Mouse (Mus musculus): ENCODE measurements around the gene Nmt1. TPM values are rescaled to one million over a fixed set of nuclear protein-coding genes. Genes with fewer than 3 reads are reported as not detected.

The Nmt1 gene
- polyA plus RNA-seq, 1 experiment from 2014 or later = 44.8 TPM

GRCm38 (mm10) chr11:102996385-102996784 lies 31.6 kb upstream of the Nmt1 start:
- Histone ChIP-seq H3K27ac (replicated peaks) (no peak overlapping the region), H3K4me2 (replicated peaks) (no peak overlapping the region), H3K9ac (replicated peaks) (no peak overlapping the region), H3K9me3 (no peaks in the 10 kb centered on the region), H3K4me1 (peaks cover 44% of the 10 kb centered on the region), H3K4me3 (no peak overlapping the region), H3K27me3 (peaks cover 11% of the 10 kb centered on the region), H3K36me3 (peaks cover 65% of the 10 kb centered on the region)
- ATAC-seq (ENCODE audit: low FRiP score, low read depth) = no peak
- 91% methylated on average over 7 of the region's 7 CpGs for WGBS

- Histone ChIP-seq H3K9ac (replicated peaks) (no peak overlapping the region), H3K4me2 (replicated peaks) (no peak overlapping the region), H3K4me3 (no peak overlapping the region), H3K27me3 (peaks cover 3% of the 10 kb centered on the region), H3K4me1 (peaks cover 36% of the 10 kb centered on the region), H3K27ac (replicated peaks) (no peak overlapping the region), H3K9me3 (no peaks in the 10 kb centered on the region), H3K36me3 (peaks cover 65% of the 10 kb centered on the region)
- no peak for ATAC-seq (ENCODE audit: low FRiP score, low read depth)
- 95% methylated on average over 12 of the region's 12 CpGs for WGBS
These were observed 30.8 kb upstream of the Nmt1 start for GRCm38 (mm10) chr11:102996991-102997770.

- no peak for ATAC-seq (ENCODE audit: low FRiP score, low read depth)
These were observed 29.8 kb upstream of the Nmt1 start for GRCm38 (mm10) chr11:102998254-102998576.

GRCm38 (mm10) chr11:102998577-102999316 lies 29.2 kb upstream of the Nmt1 start:
- Histone ChIP-seq H3K27me3 (no peaks in the 10 kb centered on the region), H3K9ac (replicated peaks) (no peak overlapping the region), H3K4me3 (no peak overlapping the region), H3K4me2 (replicated peaks) (no peak overlapping the region), H3K9me3 (no peaks in the 10 kb centered on the region), H3K4me1 (peaks cover 29% of the 10 kb centered on the region), H3K36me3 (peaks cover 65% of the 10 kb centered on the region), H3K27ac (replicated peaks) (peak overlapping the region; percentile 75)
- 63% methylated on average over 14 of the region's 14 CpGs for WGBS
- peak; percentile 38; the same call in 1 of the 2 replicates for ATAC-seq (ENCODE audit: low FRiP score, low read depth)

More at GRCm38 (mm10) chr11:102998254-102998576, 29.8 kb upstream of the Nmt1 start:
- Histone ChIP-seq H3K9me3 (no peaks in the 10 kb centered on the region), H3K4me2 (replicated peaks) (no peak overlapping the region), H3K9ac (replicated peaks) (no peak overlapping the region), H3K27ac (replicated peaks) (peak overlapping the region; percentile 75), H3K36me3 (peaks cover 65% of the 10 kb centered on the region), H3K4me3 (no peak overlapping the region), H3K27me3 (no peaks in the 10 kb centered on the region), H3K4me1 (peaks cover 30% of the 10 kb centered on the region)
- WGBS = 93% methylated on average over 7 of the region's 7 CpGs

- peak overlapping the region; percentile 75 for H3K27ac ChIP-seq (replicated peaks)
- H3K27me3 ChIP-seq = no peaks in the 10 kb centered on the region
- ATAC-seq (ENCODE audit: low FRiP score, low read depth) = no peak
- peaks cover 22% of the 10 kb centered on the region for H3K4me1 ChIP-seq
- no peak overlapping the region for H3K4me2 ChIP-seq (replicated peaks)
- peaks cover 61% of the 10 kb centered on the region for H3K36me3 ChIP-seq
- H3K4me3 ChIP-seq = no peak overlapping the region
- H3K9me3 ChIP-seq = no peaks in the 10 kb centered on the region
- WGBS = 88% methylated on average over 14 of the region's 14 CpGs
- H3K9ac ChIP-seq (replicated peaks) = no peak overlapping the region
These were observed 28.5 kb upstream of the Nmt1 start for GRCm38 (mm10) chr11:102999317-102999970.

- Histone ChIP-seq H3K4me2 (replicated peaks) (no peak overlapping the region), H3K4me3 (no peak overlapping the region), H3K27me3 (no peaks in the 10 kb centered on the region), H3K9me3 (no peaks in the 10 kb centered on the region), H3K36me3 (peaks cover 55% of the 10 kb centered on the region), H3K27ac (replicated peaks) (no peak overlapping the region), H3K9ac (replicated peaks) (no peak overlapping the region), H3K4me1 (peaks cover 19% of the 10 kb centered on the region; the same call in 1 of the 2 replicates)
- WGBS = 91% methylated on average over 16 of the region's 16 CpGs
- no peak for ATAC-seq (ENCODE audit: low FRiP score, low read depth)
These were observed 27.9 kb upstream of the Nmt1 start for GRCm38 (mm10) chr11:103000111-103000510.

GRCm38 (mm10) chr11:103001063-103001462 lies 26.9 kb upstream of the Nmt1 start:
- 88% methylated on average over 5 of the region's 5 CpGs for WGBS
- Histone ChIP-seq H3K4me1 (peaks cover 19% of the 10 kb centered on the region; the same call in 1 of the 2 replicates), H3K36me3 (peaks cover 49% of the 10 kb centered on the region), H3K9me3 (no peaks in the 10 kb centered on the region), H3K4me3 (no peak overlapping the region), H3K27ac (replicated peaks) (no peak overlapping the region), H3K4me2 (replicated peaks) (no peak overlapping the region), H3K9ac (replicated peaks) (no peak overlapping the region), H3K27me3 (no peaks in the 10 kb centered on the region)
- ATAC-seq (ENCODE audit: low FRiP score, low read depth) = no peak

- Histone ChIP-seq H3K9me3 (no peaks in the 10 kb centered on the region), H3K27ac (replicated peaks) (peak overlapping the region; percentile 42; the same call in 1 of the 2 replicates), H3K4me2 (replicated peaks) (no peak overlapping the region), H3K9ac (replicated peaks) (no peak overlapping the region), H3K4me3 (no peak overlapping the region), H3K4me1 (peaks cover 28% of the 10 kb centered on the region; the same call in 1 of the 2 replicates), H3K27me3 (no peaks in the 10 kb centered on the region), H3K36me3 (peaks cover 37% of the 10 kb centered on the region)
- no peak for ATAC-seq (ENCODE audit: low FRiP score, low read depth)
- 63% methylated on average over 5 of the region's 5 CpGs for WGBS
These were observed 24.8 kb upstream of the Nmt1 start for GRCm38 (mm10) chr11:103003210-103003609.

- Histone ChIP-seq H3K4me3 (no peak overlapping the region), H3K36me3 (peaks cover 20% of the 10 kb centered on the region), H3K27me3 (no peaks in the 10 kb centered on the region), H3K9ac (replicated peaks) (no peak overlapping the region), H3K27ac (replicated peaks) (no peak overlapping the region), H3K9me3 (no peaks in the 10 kb centered on the region), H3K4me2 (replicated peaks) (no peak overlapping the region), H3K4me1 (peaks cover 17% of the 10 kb centered on the region; the same call in 1 of the 2 replicates)
- 83% methylated on average over 1 of the region's 1 CpGs for WGBS
- ATAC-seq (ENCODE audit: low FRiP score, low read depth) = no peak
These were observed 23.1 kb upstream of the Nmt1 start for GRCm38 (mm10) chr11:103004852-103005251.

GRCm38 (mm10) chr11:103005254-103005981 lies 22.6 kb upstream of the Nmt1 start:
- Histone ChIP-seq H3K4me3 (no peak overlapping the region), H3K4me2 (replicated peaks) (no peak overlapping the region), H3K9me3 (no peaks in the 10 kb centered on the region), H3K9ac (replicated peaks) (no peak overlapping the region), H3K4me1 (peaks cover 14% of the 10 kb centered on the region; the same call in 1 of the 2 replicates), H3K36me3 (peaks cover 16% of the 10 kb centered on the region; the same call in 1 of the 2 replicates), H3K27me3 (no peaks in the 10 kb centered on the region), H3K27ac (replicated peaks) (no peak overlapping the region)
- 92% methylated on average over 11 of the region's 11 CpGs for WGBS
- ATAC-seq (ENCODE audit: low FRiP score, low read depth) = no peak

GRCm38 (mm10) chr11:103006286-103007000 lies 21.5 kb upstream of the Nmt1 start:
- 94% methylated on average over 7 of the region's 7 CpGs for WGBS
- no peak for ATAC-seq (ENCODE audit: low FRiP score, low read depth)
- H3K27ac ChIP-seq (replicated peaks) = no peak overlapping the region
- H3K36me3 ChIP-seq = peaks cover 16% of the 10 kb centered on the region; the same call in 1 of the 2 replicates
- no peaks in the 10 kb centered on the region for H3K9me3 ChIP-seq
- H3K4me2 ChIP-seq (replicated peaks) = no peak overlapping the region
- H3K9ac ChIP-seq (replicated peaks) = no peak overlapping the region
- no peak overlapping the region for H3K4me3 ChIP-seq
- peaks cover 14% of the 10 kb centered on the region; the same call in 1 of the 2 replicates for H3K4me1 ChIP-seq
- H3K27me3 ChIP-seq = no peaks in the 10 kb centered on the region

Data from midbrain, embryonic 12.5 days (tissue).